Mouse (Mus musculus) adrenal gland, adult 2 months (tissue): ENCODE results near the gene Cpe. TPM values are rescaled to one million over a fixed set of nuclear protein-coding genes. Genes with fewer than 3 reads are reported as not detected.
A peak's percentile ranks its signal among the peaks of the same experiment; 100 is the strongest.

Source experiments
- DNase-seq: peaks from one replicate; pipeline ENCODE4 v3.0.0; 2021
- polyA plus RNA-seq: library from polyadenylated mRNA; depleted of rRNA; stranded (reverse); fragments of >200 nt; gene quantifications from 2 replicates; pipeline ENCODE4 v1.2.3, GENCODE M21; 2012; rRNA removed
- total RNA-seq, 2 experiments: library from RNA; stranded (reverse); gene quantifications; 2 replicates each; pipeline ENCODE4 v1.2.3; 2021

Gene Cpe
- total and polyA plus RNA-seq, 3 experiments, result 315 to 1,063 (median 895) TPM

- DNase-seq, result peak; percentile 20
Measured at GRCm38 (mm10) chr8:64548054-64548850, 144.6 kb downstream of the Cpe start.

- no peak for DNase-seq
Measured at GRCm38 (mm10) chr8:64543441-64543840, 149.4 kb downstream of the Cpe start.

Other genes starting within 250 kb of the Cpe start
- 100 to 1,000 TPM; 213 to 344 TPM for gene Msmo1, start 40.7 kb upstream of the Cpe start, total RNA-seq
- 19.4 and 34.0 TPM in 2 replicates for gene Msmo1, start 40.7 kb upstream of the Cpe start, polyA plus RNA-seq
- 10 to 100 TPM; 72.8 to 86.4 TPM for gene Klhl2, start 157.0 kb upstream of the Cpe start, total RNA-seq
- gene Klhl2, start 157.0 kb upstream of the Cpe start, polyA plus RNA-seq, result 13.4 and 13.8 TPM in 2 replicates